Mouse (Mus musculus): Measurements from ENCODE around the gene Tecpr2. TPM values are rescaled to one million over a fixed set of nuclear protein-coding genes. Genes with fewer than 3 reads are reported as not detected.

Gene Tecpr2
- total RNA-seq, 2 experiments from 2014 or later = 51.4 TPM

DNA sequence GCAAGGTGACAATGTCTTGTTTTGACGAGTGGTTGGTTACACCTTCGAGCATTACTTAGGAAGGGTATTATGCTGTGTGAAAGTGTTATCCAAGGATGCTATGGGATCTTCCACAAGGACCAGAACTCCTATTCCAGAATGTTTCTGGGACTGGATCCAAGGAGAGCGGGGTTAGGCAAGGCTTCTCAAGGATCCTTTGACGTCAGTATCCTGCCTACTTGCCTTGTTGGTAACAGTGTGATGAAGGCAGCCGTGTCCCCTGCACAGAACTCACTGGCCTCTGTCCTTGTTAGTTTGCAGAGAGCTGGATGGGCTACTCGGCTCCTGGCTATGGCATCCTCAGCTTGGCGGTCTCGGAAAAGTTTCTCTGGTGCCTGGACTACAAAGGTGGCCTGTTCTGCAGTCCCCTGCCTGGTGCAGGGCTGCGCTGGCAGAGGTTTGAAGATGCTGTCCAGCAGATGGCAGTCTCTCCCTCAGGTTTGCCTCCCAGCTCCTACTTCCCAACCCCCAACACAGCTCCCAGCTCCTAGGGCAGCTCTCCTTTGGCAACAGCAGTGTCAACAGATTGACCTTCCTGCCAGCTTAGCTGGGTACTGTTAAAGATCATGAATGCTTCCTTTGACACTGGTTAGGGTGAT is 47.0 kb downstream of the Tecpr2 start:
- intact Hi-C loops (cut with DNase I) = loop anchor here (1.0 kb wide), 1 partner anchor 56 kb away; no protein-coding TSS in a partner anchor
- DNase-seq (ENCODE audit: low spot score in 2 of 2) = peak; percentile 76 to 80

DNA sequence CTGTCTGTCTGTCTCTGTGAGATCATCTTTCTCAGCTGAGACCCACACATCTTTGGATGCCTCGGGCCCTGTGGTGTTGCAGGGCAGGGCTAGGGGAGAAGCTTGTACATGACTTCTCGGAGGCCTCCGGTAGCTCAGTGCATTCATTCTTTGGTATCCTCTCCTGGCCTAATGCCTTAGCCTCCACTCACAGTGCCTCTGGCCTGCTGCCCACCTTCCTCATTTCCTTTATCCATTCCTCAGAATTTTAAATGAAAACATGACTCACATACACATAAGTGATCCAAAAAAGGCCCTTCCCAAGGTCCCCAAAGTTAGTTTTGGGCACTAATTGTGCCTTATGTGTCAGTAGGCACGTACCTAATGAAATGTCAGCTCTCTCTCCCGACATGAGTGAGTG is 48.4 kb downstream of the Tecpr2 start:
- no peak for DNase-seq (ENCODE audit: low spot score in 2 of 2)
- intact Hi-C loops (cut with DNase I) = no loop called here

DNA sequence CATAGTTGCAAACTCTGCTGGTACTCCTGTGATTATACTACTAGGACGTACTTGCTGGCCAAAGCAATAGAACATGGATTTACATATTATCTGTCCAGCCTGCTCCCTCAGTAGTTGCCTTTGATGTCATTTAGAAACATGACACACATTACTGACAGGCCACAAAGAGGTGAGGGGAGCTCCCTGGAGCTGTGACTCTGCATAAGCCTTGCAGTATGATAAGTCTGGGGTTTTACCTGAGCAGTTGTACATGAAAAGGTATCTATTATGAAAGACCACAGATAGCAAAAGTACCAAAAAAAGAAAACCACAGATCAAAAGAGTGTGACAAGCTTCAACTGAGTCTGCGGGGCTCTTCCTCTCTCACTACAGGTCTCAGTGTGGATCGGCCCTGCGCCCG is 50.3 kb downstream of the Tecpr2 start:
- intact Hi-C loops (cut with DNase I) = no loop called here
- no peak for DNase-seq (ENCODE audit: low spot score in 2 of 2)

DNA sequence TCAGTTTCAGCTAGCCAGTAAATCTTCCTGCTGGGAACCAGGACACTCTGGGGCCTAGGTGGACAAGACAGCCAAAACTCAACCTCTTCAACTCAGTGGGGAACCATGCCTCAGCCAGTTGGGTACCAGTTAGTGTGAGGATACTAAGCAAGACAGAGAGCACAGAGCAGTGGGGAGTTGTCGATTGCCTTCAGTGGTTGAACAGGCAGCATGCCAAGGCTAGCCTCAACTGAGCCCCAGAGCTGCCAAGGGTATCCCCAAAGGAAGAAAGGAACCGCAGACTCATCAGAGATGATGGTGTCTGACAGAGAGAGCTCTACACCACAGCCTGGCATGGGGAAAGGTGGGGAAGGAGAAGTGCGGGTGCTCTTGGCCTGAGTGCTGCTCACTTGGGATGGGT is 51.8 kb downstream of the Tecpr2 start:
- no peak for DNase-seq (ENCODE audit: low spot score in 2 of 2)
- intact Hi-C loops (cut with DNase I) = no loop called here

DNA sequence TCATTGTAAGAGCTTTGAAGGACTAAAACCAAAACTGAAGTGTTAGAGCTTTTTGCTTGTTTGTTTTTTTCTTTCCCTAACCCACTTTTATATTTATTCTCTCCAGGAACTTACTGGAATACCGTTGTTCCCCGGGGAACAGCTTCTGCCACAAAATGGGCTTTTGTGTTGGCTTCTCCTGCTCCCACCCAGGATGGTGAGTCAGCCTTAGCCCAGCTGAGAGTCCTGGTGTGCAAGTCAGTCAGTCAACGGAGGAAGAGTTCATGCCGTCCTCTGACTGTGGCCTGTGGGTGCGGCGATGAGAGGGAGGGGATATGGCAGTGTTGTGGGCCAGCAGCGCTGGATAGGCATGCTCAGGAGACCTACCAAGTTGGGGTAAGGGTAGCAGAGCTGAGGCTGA is 57.2 kb downstream of the Tecpr2 start:
- intact Hi-C loops (cut with DNase I) = no loop called here
- no peak for DNase-seq (ENCODE audit: low spot score in 2 of 2)

DNA sequence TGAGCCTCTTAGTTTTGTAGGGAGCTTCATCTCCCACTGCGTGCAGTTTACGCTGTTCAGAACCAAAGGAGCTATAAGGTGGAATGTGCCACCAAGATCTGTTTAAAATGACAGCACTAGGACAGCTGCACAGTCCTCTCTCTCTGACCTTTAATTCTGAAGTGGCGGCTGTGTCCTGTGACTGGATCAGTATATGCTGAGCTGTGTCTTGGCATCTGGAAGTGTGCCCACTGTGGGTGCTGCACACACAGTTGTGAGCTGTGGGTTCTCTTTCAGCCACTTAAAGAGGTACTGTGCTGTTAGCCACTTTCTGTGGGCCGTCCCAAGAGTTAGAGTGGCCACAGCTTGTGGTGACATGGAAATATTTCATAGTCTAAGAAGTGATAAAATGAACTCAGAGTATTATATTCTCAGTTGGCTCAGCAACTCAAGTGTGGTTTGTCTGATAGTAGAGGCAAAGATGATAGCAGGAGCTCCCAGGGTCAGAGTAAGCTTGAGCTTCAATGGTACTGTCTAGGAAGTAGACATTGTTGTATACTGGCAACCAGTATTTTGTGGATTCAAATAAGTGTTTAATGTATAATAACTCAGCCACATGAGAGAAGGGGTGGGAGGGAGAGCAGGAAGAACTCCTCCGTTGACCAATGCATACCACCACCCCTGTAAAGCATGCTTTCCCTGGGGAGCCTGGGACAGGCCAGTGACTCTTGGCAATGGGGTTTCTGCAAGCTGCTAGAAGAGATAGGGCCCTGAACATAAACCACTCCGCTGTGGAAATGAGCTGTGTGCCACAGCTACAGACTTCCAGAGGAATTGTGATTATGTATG is 59.2 kb downstream of the Tecpr2 start:
- intact Hi-C loops (cut with DNase I) = no loop called here
- DNase-seq (ENCODE audit: low spot score in 2 of 2) = no peak

DNA sequence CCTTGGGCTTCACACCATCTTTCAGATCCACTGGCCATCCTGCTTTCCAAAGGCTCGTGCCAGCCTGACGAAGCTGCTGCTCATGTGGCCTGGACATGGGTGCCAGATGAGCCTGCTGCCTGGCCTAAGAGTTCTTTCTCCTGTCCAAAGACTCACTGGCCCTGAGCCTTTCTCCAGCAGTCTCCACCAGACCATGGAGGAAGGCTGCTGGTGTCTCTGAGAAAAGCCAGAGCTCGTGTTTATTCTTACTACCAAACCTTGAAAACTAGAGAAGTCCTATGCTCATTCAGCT is 59.8 kb downstream of the Tecpr2 start:
- no peak for DNase-seq (ENCODE audit: low spot score in 2 of 2)
- intact Hi-C loops (cut with DNase I) = no loop called here

DNA sequence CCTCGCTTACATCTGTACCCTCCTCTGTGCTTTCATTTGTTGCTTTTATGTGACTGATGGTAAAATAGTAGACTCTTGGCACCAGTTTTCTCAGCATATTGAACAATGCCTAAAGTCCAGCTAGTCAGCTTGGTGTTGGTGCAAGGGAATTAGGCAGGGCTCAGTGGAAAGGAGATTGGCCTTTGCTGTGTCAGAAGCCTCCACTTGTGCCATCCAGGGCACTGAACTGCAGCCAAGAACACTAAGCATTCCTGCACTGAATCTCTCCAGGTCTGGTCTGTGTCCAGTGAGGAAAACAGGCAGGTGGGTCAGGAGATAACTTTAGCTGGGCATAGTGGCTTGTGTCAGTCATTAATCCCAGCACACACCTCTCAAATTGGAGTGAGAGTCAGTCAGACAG is 60.3 kb downstream of the Tecpr2 start:
- intact Hi-C loops (cut with DNase I) = no loop called here
- no peak for DNase-seq (ENCODE audit: low spot score in 2 of 2)

DNA sequence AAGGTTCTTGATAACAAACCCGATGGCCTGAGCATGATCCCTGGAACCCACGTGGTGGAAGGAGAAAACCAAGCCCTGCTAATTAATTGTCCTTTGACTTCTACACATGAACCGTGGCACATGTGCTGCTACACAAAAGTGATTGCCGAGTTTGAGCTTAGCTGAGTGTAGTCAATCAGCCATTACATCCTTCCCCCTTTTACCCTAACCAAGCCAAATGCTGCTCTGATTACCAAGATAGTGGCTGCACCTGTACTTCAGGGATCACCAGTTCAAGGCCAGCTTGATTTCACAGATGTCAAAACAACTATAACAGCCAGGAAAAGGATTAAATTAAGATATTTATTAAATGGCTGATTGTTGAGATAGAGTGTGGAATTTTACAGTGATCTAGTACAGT is 61.1 kb downstream of the Tecpr2 start:
- no peak for DNase-seq (ENCODE audit: low spot score in 2 of 2)
- intact Hi-C loops (cut with DNase I) = no loop called here

DNA sequence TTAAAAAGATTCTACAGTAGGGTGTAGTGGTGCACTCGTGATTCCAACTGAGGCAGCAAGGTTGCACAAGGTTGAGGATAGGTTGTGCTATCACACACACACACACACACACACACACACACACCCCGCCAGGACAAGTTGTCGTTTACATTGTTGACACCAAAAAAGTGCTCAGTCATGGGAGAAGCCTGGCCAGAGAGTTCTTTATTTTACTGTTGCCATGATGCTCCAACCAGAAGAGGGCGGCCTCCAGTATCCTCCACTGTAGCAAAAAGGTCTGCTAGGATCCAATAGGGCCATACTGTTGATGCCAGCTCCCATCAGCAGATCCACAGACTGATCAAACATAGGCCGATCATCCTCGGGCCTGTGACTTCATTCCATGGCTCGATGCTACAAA is 62.2 kb downstream of the Tecpr2 start:
- intact Hi-C loops (cut with DNase I) = no loop called here
- no peak for DNase-seq (ENCODE audit: low spot score in 2 of 2)

DNA sequence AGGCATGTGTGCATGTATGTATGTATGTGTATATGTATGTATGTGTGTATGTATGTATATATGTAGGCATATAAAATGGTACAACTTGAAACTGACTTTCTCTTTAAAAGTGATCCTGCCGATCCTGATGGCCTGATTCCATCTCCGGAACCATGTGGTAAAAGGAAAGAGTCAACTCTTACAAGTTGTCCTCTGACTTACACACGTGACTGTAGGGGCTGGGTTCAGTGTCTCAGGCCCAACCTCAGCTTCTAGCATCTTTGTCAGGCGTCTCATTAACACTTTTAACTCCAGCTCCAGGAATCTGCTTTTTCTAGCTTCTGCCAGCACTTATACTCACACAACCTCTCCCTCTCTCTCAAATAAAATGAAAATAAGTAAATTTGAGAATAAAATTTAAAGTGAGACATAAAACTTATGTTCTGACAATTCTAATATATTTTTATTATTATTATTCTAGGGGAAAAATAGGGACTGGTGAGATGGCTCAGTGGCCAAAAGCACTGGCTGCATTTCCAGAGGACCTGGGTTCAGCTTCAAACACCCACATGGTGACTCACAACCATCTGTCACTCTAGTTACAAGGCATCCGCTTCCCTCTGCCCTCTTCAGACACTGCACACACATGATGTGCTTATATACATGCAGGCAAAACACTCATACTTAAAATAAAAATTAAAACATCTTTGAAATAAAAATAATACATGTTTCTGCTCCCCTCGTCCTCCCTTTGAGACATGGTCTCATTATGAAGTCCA is 63.7 kb downstream of the Tecpr2 start:
- intact Hi-C loops (cut with DNase I) = no loop called here

DNA sequence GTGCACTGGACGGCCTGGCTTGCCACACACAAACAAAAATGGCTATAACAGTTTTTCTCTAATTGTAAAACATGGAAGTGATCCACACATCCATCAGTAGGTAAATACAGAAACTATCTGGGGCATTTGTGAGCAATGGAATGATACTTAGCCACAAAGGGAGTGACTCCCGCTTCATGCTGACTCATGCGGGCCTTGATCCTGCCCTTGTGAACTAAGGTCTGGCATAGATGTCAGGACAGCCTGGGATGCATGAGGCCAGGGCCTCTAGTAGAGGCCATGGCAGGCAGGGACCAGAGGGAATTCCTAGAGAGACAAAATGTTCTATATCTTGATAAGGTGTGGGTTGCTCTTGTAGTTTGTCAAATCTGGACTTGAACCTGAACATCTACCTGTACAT is 64.4 kb downstream of the Tecpr2 start:
- intact Hi-C loops (cut with DNase I) = no loop called here
- no peak for DNase-seq (ENCODE audit: low spot score in 2 of 2)

More for the DNA sequence above, 63.7 kb downstream of the Tecpr2 start:
- DNase-seq (ENCODE audit: low spot score in 2 of 2) = no peak

DNA sequence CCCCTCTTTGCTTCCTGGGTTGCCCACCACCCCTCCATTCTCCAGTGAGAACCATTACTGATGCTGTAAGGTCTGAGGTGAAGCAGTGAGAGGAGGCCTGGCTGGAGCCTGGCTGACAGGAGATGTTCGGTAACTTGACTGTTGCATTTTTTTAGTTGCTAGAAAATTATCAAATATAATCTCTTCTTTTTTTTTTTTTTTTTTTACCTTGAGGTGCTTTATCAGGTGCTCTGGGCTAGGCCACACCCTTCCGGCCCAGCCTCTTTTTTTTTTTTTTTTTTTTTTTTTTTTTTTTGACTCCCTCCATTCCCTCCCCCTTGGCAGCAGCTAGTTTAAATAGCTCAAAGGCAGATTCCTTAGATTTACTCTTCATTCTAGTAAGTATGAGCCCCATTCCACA is 64.8 kb downstream of the Tecpr2 start:
- intact Hi-C loops (cut with DNase I) = no loop called here
- DNase-seq (ENCODE audit: low spot score in 2 of 2) = no peak

DNA sequence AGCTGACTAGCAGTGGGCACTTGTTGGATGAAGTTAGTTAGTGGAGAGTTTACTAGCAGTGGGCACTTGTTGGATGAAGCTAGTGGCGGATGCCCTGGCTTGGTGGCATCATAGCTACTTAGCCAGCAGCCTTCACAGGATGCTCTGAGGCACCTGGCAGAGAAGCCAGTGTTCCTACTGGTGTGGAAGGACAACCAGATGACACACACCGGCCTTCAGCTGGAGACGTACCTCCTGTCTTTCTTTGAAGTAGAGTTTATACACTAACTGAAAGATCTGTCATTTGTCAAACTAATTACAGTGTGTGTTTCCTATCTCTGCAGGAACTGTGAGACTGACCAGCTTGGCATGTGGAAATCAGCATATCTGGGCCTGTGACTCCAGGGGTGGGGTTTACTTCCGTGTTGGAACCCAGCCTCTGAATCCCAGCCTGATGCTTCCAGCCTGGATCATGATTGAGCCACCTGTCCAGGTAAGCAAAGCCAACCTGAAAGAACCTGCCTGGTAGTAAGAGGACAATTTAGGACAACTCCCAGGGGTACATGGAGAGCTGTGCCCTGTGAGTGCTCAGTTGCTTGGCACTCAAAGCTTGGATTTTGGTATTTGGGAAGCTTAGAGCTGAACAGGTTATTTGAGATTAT is 65.4 kb downstream of the Tecpr2 start:
- intact Hi-C loops (cut with DNase I) = no loop called here
- DNase-seq (ENCODE audit: low spot score in 2 of 2) = no peak

DNA sequence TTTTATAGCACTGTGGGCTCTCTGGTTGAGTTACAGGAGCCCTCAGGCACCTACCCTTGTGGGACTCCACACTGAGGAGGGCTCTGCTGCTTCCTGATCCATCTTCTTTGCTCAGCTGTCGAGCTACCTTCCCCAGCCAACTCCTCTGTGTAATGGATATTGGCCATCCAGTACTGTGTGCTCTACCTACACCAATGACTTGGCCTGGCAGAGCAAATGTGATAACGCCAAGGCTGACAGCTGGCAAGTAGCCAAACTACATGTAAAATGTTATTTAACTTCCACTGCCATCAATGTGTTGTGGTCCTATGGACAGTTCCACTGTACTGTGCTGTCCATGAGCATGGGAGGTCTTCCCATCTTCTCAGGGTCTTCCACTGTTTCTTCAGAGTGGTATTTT is 72.9 kb downstream of the Tecpr2 start:
- intact Hi-C loops (cut with DNase I) = no loop called here
- no peak for DNase-seq (ENCODE audit: low spot score in 2 of 2)

DNA sequence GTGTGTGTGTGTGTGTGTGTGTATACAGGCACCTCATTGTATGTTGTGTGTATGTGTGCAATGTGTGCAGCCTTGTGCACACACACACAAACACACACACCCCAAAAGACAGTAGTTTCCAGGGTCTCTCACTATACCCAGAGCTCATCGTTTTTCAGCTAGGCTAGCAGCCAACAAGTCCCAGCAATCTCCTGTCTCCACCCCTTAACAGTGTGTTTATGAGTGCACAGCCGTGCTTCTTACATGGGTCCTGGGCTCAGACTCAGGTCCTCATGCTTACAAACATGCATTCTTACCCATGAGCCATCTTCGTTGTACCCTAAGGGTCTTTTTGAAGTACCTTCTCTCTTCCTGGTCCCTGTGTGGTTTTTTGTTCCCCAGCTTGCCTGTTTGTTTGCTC is 76.4 kb downstream of the Tecpr2 start:
- no peak for DNase-seq (ENCODE audit: low spot score in 2 of 2)
- intact Hi-C loops (cut with DNase I) = no loop called here

DNA sequence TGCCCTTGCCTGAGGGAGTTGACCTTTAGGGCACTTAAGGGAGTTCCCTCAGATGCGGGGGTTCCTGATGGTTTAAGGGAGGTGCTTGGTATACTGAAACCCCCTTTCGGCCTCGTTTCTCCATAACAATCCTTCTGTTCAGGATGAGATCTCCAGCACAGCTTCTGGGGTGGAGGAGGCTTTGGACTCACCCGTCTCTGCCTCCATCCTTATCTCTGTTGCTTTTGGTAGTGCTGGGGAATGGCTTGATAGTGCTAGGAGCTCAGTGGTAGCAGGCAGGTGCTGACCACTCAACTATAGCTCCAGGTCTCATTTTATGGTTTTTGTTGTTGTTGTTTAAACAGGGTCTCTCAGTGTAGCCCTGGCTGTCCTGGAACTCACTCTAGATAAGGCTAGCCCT is 77.0 kb downstream of the Tecpr2 start:
- no peak for DNase-seq (ENCODE audit: low spot score in 2 of 2)
- intact Hi-C loops (cut with DNase I) = no loop called here

DNA sequence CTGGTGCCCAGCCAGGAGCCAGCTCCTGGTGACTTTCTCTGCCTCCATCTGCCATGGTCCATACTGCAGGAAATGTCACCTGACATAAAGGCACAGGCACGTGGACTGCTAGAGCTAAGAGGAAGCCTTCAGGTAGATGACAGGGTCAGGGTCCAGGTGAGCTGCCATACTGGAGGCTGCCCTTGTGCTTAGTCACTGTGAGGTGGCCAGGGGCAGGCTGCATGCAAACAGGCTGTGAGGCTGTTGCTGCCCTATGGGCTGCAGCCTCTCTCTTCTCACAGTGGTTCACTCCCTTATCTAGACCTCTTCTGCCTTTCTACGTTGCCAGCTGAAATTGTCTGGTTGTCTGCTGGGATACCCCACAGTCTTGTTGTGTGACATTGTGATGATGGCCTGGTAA is 78.1 kb downstream of the Tecpr2 start:
- intact Hi-C loops (cut with DNase I) = no loop called here

DNA sequence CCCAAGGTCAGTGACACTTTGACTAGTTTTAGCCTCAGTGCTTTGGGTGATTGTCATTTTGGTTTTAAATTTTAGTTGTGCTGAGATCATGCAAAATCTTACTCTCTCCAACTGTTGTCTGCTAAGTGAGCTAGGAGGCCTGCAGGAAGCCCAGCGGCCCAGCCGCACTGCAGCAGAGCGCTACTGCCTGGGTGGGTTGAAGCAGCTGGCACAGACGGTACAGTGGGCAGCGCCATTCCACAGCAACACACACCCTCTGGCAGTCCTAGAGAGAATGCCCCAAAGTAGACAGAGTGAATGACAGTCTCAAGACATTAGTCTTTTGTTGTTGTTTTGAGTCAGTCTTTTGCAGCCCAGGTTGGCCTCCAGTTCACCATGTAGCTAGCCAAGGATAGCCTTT is 81.3 kb downstream of the Tecpr2 start:
- intact Hi-C loops (cut with DNase I) = no loop called here

More for the DNA sequence above, 78.1 kb downstream of the Tecpr2 start:
- DNase-seq (ENCODE audit: low spot score in 2 of 2) = no peak

DNA sequence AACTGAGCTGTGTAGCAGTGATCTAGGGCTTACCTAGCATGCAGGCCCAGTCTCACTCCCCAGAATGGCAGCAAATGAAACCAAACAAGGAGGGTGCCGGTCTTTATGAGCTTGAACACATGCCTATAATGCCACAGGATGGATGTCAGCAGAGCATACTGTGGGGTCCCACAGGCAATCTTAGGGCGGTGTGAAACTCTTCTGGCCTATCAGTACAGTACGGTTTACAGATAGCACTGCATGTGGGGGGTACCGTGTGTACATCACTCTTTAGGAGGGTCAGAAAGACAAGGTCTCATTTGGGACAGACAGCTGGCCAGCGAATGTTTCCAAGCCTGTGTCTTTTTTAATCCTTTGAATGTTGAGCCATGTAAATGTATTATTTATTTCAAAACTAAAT is 82.9 kb downstream of the Tecpr2 start:
- intact Hi-C loops (cut with DNase I) = no loop called here

More for the DNA sequence above, 81.3 kb downstream of the Tecpr2 start:
- DNase-seq (ENCODE audit: low spot score in 2 of 2) = no peak

More for the DNA sequence above, 82.9 kb downstream of the Tecpr2 start:
- no peak for DNase-seq (ENCODE audit: low spot score in 2 of 2)

All from left cerebral cortex, postnatal 36 days (tissue).